Mouse (Mus musculus) cerebellum, adult 11 months (tissue): ENCODE measurements around the gene Phf23.

Experiments
- DNase-seq: peaks from one replicate; pipeline ENCODE4 v3.0.0; 2022

Gene Phf23

GRCm38 (mm10) chr11:69974907-69975306, 20.7 kb upstream of the Phf23 start:
- DNase-seq, result no peak

- DNase-seq, result no peak
Observed at GRCm38 (mm10) chr11:69976271-69976670, 19.3 kb upstream of the Phf23 start.

- no peak for DNase-seq
Observed at GRCm38 (mm10) chr11:69979827-69980195, 15.8 kb upstream of the Phf23 start.

- DNase-seq, result peak; percentile 99
Observed at GRCm38 (mm10) chr11:69980196-69981140, 15.1 kb upstream of the Phf23 start.

- peak; percentile 51 for DNase-seq
Observed at GRCm38 (mm10) chr11:69981141-69981762, 14.3 kb upstream of the Phf23 start, which contains the start of gene Ctdnep1. Gene Ctdnep1, plus strand, starts transcription at chr11:69981156.

GRCm38 (mm10) chr11:69982225-69982624, 13.4 kb upstream of the Phf23 start, which contains the start of gene Elp5:
Gene Elp5, minus strand, starts transcription at chr11:69982517.
- DNase-seq, result no peak

GRCm38 (mm10) chr11:69982877-69983276, 12.7 kb upstream of the Phf23 start:
- no peak for DNase-seq

- no peak for DNase-seq
Observed at GRCm38 (mm10) chr11:69983377-69983776, 12.2 kb upstream of the Phf23 start.

- DNase-seq, result no peak
Observed at GRCm38 (mm10) chr11:69984431-69984830, 11.1 kb upstream of the Phf23 start.

GRCm38 (mm10) chr11:69989949-69990348, 5.6 kb upstream of the Phf23 start:
- no peak for DNase-seq

GRCm38 (mm10) chr11:69990850-69991691, 4.5 kb upstream of the Phf23 start, which contains the start of gene Gabarap:
Gene Gabarap, plus strand, starts transcription at chr11:69991143.
- DNase-seq, result peak; percentile 93

- DNase-seq, result no peak
Observed at GRCm38 (mm10) chr11:69991711-69992110, 3.9 kb upstream of the Phf23 start.

- DNase-seq, result no peak
Observed at GRCm38 (mm10) chr11:69992396-69992795, 3.2 kb upstream of the Phf23 start.

- no peak for DNase-seq
Observed at GRCm38 (mm10) chr11:69992932-69993331, 2.6 kb upstream of the Phf23 start.

GRCm38 (mm10) chr11:69994401-69995090, 1.0 kb upstream of the Phf23 start:
- DNase-seq, result peak; percentile 7

- peak; percentile 55 for DNase-seq
Observed at GRCm38 (mm10) chr11:69996161-69997061, 834 bp downstream of the Phf23 start.

- DNase-seq, result peak; percentile 75
Observed at GRCm38 (mm10) chr11:69997070-69997509, 1.5 kb downstream of the Phf23 start.

- DNase-seq, result no peak
Observed at GRCm38 (mm10) chr11:69998567-69999491, 3.3 kb downstream of the Phf23 start.

GRCm38 (mm10) chr11:69999666-70000065, 4.1 kb downstream of the Phf23 start:
- no peak for DNase-seq

GRCm38 (mm10) chr11:70000396-70000898, 4.9 kb downstream of the Phf23 start, which contains the start of gene Dvl2:
Gene Dvl2, plus strand, starts transcription at chr11:70000595.
- peak; percentile 85 for DNase-seq
